Mouse (Mus musculus) retina, postnatal 1 day (tissue): ENCODE data around the gene Slc24a1.
"Not testable (repeated sequence)": the region's sequence is repeated elsewhere in the genome, so short reads cannot be mapped to it uniquely, and the experiment has no call there.

Experiments used
- DNase-seq: peaks from one replicate; pipeline ENCODE4 v3.0.0-alpha.2; 2012

Gene Slc24a1

GRCm38 (mm10) chr9:64951161-64951657 lies at the start of gene Slc24a1:
TSS of gene Slc24a1 (minus strand) at chr9:64951607.
- no peak for DNase-seq

- not testable (repeated sequence) for DNase-seq
Observed at GRCm38 (mm10) chr9:64995464-64995863, 44.1 kb upstream of the Slc24a1 start.

DNA sequence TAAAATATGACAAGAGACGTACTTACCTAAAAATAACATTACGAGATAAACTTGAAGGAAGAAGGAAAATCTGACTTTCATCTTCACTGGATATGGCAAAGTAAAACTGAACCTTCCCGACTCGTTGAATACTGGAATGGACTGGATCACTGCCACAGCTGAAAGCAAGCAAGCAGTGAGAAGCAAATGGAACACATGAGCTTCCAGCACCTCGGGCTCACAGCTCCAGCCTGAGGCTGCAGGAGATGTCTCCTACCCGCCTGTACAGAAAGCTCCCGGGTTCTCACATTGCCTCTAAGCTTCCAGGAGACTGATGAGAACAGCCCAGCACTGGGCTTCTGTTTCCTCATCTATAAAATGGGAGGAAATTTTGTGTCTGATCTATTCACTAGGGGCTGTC lies 38.9 kb upstream of the Slc24a1 start:
- no peak for DNase-seq

DNA sequence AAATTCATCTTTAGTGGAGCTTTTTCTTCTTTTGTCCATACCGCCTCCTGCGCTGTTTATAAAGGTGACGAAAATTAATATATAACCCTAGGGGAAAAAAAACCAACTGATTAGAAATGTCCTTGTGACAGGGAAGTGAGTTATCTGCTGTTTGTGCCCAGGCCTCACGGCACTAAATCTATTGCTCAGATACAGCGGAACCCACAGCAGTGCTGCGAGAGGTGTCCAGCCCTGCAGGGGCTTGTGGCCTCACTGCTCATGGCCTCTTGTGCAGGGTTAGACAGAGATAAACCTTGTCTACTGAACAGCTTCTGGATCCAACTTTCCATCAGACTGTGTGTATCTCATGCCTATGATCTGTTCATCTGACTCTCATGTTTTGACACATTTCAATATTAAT lies 37.0 kb upstream of the Slc24a1 start:
- no peak for DNase-seq

GRCm38 (mm10) chr9:64987651-64988050 lies 36.2 kb upstream of the Slc24a1 start:
- DNase-seq, result no peak

DNA sequence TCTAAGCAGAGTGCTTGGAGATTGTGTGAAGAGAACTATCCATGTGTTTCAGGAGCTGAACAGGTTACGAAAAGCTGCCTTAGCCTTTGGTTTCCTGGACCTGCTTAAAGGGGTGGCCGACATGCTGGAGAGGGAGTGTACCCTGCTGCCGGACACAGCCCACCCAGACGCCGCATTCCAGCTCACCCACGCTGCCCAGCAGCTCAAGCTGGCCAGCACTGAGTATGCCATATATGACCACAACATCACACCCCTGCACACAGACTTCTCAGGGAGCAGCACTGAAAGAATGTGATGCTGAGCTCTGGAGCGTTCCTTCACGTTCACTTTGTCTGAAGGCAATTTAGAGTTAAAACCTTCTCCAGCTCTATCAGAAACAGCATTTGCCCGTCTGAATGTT lies 34.4 kb upstream of the Slc24a1 start:
- DNase-seq, result no peak

- no peak for DNase-seq
Observed at GRCm38 (mm10) chr9:64985037-64985794, 33.8 kb upstream of the Slc24a1 start.

GRCm38 (mm10) chr9:64981904-64982303 lies 30.5 kb upstream of the Slc24a1 start:
- DNase-seq, result no peak

GRCm38 (mm10) chr9:64980548-64980947 lies 29.1 kb upstream of the Slc24a1 start:
- no peak for DNase-seq

- no peak for DNase-seq
Observed at GRCm38 (mm10) chr9:64960978-64961320, 9.5 kb upstream of the Slc24a1 start.

GRCm38 (mm10) chr9:64960117-64960977 lies 8.9 kb upstream of the Slc24a1 start, which contains the start of gene Ints14:
TSS of gene Ints14 (plus strand) at chr9:64960905.
- DNase-seq, result peak; percentile 98

- DNase-seq, result no peak
Observed at GRCm38 (mm10) chr9:64957276-64957675, 5.9 kb upstream of the Slc24a1 start.

- peak; percentile 22 for DNase-seq
Observed at GRCm38 (mm10) chr9:64956337-64956736, 4.9 kb upstream of the Slc24a1 start.

- no peak for DNase-seq
Observed at GRCm38 (mm10) chr9:64953190-64953589, 1.8 kb upstream of the Slc24a1 start.

- DNase-seq, result no peak
Observed at GRCm38 (mm10) chr9:64952055-64952454, 648 bp upstream of the Slc24a1 start.

GRCm38 (mm10) chr9:64947483-64948095 lies 3.8 kb downstream of the Slc24a1 start:
- DNase-seq, result no peak

DNA sequence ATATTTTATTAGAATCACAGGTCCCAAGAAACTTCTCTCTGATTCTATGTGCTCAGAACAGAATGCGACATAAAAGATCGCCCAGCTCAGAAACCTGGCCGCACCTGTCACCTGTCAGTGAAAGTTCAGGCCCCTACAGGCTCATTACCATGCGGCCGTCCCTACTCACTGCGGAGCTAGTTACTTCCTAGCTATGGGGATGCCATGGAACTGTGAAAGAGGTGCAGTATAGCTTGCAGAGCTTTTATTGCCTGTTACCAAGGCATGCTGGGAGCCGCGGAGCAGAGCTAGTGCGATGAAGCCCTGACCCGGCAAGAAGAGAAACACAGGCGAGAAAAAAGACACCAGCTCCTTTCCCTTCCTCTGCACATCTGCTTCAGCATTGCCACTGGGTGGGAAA lies 7.4 kb downstream of the Slc24a1 start:
- DNase-seq, result no peak

DNA sequence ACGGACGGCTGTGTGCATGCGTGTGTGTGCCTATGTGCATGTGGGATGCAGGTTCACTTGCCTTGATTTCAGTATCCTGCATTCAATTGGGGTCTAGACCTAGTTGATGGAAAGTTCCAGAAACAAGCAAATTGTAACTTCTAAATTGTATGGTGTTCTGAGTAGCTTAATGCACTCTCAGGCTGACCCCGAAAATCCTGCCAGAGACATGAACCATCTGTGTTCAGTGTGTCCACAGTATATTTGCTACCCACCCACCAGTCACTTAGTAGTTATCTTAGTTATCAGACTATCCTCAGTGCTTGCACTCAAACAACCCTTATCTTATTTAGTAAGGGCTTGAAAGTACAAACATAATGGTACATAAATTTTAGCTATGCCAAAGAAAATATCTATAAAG lies 9.8 kb downstream of the Slc24a1 start:
- no peak for DNase-seq

DNA sequence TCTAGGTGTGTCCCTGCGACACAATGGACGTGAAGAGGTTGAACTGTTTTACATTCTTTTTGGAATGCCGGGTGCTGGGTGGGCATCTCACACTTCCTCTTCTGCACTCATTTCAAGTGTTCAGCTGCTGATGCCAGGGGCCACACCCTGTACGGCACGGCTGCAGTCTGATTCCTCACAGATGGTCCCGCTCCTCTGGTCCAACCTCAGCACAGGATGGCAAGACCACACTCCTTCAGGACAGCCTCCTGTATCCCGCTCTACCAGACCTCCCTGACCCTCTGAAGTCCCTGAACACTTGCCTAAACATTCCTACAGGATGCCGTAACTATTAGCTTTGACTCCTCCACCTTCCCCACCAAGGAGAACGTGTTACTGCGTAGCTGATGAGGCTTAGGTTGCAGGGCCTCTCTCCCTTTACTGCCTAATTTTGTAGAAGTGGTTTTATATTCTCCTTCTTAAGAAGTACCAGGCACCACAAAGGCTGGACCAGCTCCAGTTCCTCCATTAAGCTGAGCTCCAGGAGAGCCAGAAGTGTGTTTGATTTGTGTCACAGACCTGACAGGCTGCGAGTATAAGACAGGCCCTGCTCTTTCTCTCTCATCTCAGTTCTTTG lies 10.6 kb downstream of the Slc24a1 start:
- DNase-seq, result no peak

- no peak for DNase-seq
Observed at GRCm38 (mm10) chr9:64939790-64940189, 11.6 kb downstream of the Slc24a1 start.

DNA sequence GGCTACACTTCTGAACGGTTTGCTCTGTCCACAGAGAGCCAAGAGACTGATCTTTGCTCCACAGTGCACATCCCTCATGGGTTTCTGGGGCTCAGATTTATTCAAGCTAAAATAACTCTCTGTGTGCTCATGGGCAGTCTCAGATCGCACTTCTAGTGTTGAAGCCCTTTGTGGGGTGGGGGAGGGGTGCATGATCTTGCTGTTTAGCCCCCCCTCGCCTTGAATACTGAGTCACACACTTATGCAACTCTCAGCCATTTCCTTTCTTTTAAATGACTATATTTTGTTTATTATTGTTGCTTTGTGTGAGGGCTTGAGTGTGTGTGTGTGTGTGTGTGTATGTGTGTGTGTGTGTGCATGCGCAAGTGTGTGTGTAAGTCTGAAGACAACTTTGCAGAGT lies 12.1 kb downstream of the Slc24a1 start:
- no peak for DNase-seq

- no peak for DNase-seq
Observed at GRCm38 (mm10) chr9:64938535-64938934, 12.9 kb downstream of the Slc24a1 start.

DNA sequence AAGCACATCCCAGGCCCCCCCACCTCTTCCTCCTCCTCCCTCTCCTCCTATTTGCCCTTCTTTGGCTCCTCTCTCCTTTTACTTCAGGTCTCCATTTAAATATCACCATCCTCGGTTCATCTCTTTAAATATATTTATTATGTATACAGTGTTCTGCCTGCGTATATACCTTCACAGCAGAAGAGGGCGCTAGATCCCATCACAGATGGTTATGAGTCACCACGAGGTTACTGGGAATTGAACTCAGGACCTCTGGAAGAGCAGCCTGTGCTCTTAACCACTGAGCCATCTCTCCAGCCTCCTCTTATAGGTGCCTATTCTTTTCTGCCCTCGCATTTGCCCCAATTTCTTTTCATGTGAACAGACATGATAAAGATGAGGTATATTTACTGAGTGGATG lies 13.9 kb downstream of the Slc24a1 start:
- DNase-seq, result no peak
